Mouse (Mus musculus) R1 (cell line): ENCODE data around the gene Ttc7.

Experiments used
- DNase-seq: peaks from one replicate; pipeline ENCODE4 v3.0.0-alpha.2; 2018; ENCODE audit warnings: low read depth, low spot score

Ttc7 gene

DNA sequence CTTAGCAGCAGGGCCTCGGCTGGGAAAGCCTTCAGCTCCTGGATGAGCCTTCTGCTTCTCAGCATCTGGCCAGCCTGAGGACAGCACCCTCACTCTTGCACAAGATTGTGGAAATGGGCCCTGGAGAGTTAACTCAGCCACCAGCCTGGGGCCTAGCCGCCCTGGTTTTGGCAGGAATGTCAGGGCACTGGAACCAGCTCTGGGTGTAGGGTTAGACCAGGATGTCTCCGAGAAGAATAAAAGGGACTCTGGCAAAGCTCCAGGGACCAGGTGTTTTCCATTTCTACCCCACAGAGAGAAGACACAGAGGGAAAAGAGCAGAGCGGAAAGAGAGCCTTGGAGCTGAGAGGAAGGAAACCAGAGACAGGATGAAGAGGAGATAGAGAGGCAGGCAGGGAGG is 84.5 kb downstream of the Ttc7 start:
- no peak for DNase-seq

DNA sequence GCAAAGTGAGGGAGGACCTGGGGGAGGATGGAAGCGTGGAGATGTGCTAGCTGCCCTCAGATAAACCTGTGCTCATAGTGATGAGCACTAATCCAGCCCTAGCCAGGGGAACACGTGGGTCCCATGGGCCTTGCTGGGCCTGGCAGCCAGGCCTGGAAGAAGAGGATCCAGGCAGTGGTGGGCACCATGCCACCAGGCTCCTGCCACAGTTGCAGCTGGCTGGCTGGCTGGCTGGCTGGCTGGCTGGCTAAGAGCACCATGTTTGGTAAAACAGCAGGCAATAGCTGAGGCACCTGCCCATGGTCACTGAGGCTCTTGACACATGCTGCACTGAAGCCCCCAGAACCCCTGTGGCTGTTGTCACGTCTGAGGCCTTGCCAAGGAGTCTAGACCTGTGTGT is 85.0 kb downstream of the Ttc7 start:
- DNase-seq: no peak

DNA sequence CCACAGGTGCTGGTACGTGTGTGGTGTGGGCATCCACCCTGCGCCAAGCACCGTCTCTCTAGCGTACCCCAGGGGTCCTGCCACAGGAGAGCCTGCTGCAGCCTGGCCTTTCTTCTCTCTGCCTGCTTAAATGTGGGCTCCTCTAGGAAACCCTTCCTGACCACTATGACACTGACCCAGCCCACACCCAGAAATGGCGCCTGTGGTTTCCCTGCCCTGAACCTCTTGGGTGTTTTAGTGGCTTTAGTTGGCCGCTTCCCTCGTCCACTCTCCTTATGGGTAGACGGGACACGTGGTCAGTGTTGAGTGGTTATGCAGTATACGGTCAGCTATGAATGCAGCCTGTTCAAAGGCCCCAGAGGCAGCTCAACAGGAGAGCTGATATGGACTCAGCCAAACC is 85.8 kb downstream of the Ttc7 start:
- DNase-seq: no peak

DNA sequence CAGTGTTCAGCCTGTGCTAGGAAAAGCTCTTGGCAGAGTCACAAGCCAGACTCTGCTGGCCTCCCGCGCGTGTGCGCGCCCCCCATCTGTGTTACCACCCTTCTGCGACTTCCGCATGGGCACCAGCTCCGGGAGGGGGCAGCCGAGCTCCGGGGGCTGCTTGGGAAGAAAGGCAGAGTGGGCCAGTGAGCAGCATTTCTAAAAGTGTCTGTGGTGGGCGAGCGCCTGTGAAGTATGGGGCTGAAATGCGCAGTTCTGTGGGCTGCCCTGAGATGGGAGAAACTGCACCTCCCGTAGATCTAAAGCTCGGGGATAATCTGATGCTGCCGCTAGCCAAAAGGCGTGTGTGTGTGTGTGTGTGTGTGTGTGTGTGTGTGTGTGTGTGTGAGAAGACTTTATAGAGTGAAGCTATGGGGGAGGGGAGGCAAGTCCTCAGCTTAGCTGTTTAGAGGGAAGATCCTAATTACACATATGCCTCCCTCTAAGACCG is 86.6 kb downstream of the Ttc7 start:
- no peak for DNase-seq

DNA sequence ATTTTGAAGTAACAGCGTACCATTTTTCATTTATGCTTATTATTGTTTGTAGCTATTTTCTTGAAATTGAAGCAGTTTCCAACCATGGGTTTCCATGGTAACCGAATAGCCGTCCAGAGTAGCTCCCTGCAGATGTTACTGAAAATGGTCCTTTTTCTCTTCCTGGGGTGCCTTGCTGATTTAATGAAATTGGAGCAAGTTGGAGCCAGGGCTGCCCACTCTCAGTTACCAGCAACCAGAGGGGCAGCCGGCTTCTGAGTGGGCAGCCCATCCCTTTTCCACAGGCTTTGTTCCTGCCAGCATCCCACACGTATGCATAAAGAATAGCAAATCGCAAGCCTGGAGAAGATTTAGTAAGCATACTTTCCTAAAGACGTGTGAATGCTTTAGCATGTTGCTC is 89.5 kb downstream of the Ttc7 start:
- DNase-seq: no peak

DNA sequence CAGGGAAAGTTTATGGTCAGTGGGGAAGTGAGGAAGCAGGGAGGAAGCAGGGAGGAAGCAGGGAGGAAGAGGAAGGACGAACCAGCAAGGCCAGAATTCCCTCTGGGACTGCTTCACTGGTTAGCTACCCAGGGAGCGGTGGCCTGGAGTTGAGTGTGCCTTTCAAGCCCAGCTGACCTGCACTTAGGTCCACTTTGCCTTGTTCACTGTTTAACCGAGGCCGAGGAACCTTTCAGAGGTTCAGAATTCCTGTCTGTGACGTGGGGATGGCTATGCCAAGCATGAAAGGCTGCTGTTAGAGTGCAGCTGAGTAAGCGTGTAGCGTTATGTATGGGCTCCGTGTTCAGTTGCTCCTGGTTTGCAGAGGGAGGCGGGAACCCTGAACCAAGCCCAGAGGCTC is 90.6 kb downstream of the Ttc7 start:
- DNase-seq: no peak

DNA sequence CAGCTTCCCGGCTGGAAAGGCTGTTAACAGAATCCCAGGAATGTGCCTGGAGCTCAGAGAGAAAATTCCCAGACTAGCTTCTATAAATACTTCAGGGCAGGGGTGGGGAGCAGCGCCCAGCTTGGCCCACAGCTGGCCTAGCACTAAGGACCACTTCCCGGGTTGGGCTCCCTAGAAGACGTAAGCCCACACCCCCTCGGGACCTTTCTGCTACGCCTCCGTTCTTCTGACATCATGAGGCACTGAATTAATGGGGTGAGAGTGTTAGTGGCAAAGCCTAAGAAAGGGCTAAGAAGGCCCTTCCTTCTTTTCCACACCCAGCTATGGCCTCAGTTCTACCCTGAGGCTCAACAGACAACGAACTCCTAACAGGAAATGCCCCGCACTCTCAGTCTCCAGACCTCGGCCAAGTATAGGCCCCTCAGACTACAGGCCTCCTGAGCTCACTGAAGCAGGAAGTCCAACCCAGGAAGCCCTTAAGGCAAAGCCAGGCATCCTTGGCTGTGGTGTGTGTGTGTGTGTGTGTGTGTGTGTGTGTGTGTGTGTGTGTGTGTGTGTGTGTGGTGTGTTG is 93.3 kb downstream of the Ttc7 start:
- no peak for DNase-seq

DNA sequence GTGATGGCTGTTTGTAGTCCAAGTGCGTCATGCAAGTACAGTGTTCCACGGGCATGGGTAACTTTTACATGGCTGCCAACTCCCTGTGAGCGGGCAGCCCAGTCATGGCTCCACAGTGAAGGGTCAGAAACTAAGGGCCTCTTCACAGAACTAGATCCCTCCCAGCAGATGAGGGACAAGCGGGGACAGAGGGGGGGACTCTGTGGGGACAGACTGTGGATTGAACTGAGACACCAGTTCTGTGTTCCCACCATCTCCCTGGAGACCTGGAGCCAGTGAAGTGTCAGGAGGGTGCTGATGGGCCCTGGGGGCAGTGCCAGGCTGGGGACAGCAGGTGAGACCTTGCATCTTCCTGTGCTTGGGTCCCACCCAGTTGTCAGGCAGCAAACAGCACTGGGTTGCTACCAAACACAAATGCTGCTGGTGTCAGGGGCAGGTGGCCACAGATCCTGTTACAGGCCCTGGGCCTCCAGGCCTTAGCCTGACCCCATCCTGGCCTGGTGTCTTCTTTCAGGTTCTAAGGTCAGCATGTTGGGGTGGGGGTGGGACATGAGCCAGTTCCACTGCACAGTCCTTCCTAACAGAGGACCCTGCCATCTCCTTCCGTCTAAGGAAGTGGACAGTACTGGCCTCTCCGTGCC is 94.3 kb downstream of the Ttc7 start:
- DNase-seq: no peak

DNA sequence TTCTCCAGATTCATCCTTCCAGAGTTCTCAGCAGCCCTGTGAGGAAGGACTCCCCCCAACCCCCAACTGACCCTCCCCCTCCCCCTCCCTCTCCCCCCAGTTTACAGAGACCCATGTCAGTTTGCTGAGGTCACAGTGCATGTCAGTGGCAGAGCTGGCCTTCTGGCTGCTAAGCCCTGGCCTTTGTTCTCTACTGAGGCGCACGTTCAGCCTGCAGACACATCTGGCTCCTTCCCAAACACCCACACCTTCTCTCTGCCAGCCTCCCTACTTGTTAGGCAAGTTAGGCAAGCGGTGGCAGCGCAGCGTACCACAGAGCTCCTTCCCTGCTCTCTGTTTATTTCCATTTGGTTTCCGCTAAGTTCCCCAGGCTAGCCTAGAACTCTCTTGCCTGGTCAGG is 94.8 kb downstream of the Ttc7 start:
- no peak for DNase-seq

DNA sequence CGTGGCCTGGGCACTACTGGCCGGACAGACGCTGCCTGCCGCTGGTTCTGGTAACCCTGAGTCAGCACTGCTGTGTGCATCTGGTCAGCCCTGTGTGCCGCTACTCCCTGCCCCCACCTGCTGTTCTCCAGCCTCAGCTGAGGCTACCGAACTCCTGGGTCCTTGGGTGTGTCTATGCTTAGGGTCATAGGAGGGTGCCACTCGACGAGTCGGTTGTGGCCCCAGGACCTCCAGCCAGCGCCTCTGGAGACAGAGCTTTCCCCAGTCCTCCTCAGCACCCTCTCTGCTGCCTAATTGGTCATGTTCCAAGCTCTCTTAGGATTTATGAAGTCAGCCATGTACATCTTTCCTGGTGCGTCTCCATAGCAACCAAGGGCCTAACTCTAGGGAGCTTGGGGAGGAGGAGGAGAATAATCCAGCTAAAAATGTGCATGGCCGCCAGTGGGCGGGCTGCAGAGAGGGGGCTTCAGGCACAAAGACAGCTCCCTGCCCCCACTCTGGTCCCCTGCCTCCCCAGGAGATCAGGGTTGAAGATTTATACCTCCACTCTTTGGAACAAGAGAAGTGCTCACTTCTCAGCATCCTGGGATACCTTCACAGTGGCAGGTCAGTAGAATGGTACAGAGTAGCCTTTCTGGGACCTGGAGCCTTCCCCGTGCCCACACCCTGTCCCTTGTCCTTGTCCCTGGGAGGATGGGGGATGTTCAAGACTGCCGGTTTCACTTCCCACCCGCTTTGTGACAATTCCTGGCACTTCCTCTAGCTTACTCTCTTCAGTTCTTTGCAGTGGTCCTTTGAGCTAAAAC is 95.9 kb downstream of the Ttc7 start:
- DNase-seq: peak; percentile 83

DNA sequence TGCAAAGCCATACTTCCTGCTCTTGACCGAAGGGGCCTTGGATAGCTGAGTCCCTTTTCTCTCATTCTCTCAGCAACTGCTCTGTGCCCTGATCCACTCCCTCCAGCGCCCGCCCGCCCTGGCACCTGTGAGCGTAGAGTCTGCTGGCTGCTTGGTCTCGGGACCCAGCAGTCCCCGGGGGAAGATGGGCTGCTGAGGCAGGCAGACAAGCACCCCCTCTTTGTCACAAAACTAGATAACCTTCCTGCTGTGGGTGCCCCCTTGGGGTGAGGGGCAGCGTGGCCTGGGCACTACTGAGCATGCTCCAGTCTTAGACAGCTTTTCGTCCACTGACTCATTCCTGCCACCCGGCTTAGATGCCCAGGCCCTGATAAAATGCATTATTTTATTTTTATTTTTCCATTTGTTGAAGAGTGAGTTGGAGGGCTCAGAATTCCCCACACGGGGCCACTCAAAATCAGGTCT is 96.5 kb downstream of the Ttc7 start:
- DNase-seq: no peak

DNA sequence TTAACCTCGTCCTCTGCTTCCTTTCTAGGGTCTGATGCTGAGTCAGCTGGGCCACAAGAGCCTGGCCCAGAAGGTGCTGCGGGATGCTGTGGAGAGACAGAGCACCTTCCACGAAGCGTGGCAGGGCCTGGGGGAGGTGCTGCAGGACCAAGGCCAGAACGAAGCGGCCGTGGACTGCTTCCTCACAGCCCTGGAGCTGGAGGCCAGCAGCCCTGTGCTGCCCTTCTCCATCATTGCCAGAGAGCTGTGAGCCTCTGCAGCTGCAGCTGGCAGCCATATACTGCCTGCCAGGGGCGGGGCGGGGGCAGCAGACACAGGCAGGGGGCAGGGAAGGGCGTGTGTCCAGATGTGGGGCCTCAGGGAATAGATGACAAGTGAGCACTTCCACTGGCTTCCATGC is 97.1 kb downstream of the Ttc7 start:
- no peak for DNase-seq

DNA sequence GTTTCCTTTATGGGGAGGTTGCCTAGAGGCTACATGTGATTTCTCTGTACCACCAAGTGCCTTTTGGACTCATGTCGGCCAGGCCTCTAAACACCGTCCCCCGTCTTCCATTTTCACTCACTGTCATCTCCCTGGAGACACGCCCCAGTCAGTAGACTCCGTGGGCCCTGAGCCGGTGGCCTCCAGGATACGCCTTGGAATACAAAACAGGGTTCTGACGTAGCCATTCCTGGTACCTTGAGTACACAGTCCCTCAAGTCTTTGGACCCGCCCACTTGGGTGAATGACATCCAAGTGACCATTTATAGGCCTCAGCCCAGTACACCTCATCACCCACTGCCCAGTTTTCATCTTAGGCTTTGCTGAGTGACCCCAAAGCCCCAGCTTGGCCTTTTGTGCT is 98.0 kb downstream of the Ttc7 start:
- DNase-seq: no peak

DNA sequence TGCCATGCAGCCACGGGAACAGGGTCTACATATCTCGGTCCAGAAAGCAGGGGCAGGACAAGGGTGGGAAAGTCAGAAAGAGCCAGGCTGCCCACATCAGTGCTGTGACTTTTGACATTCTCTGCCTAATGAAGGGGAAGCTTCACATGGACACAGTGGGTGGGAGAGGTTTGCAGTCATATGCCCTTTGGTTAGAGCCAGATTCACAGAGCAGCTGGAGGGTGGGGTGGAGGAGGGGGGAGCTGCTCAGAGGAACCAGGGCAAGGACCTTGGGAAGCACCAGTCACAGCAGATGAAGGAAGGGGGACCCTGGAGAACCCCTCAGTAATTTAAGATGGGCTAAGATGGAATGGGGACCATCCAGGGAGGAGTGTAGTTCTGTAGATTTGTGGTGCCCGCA is 103.1 kb downstream of the Ttc7 start:
- no peak for DNase-seq

DNA sequence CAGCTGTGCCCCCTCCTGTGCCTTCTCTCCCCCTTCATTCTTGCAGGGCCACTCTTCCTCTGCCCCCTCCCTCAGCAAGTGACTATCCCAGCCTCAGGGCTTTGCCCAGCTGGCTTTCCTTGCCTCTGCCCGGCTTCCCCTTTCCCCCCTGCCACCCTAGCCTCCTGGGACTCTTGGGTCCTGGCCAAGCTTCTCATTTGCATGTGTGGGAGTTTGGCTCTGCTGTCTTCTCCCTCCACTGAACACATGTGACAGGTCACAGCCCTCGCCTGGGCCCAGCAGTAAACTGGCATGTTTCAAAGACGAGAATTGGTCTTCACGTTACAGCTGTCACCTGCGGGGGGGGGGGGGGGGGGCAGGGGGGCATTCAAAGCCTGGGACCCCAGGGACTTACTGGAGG is 104.4 kb downstream of the Ttc7 start:
- DNase-seq: no peak

DNA sequence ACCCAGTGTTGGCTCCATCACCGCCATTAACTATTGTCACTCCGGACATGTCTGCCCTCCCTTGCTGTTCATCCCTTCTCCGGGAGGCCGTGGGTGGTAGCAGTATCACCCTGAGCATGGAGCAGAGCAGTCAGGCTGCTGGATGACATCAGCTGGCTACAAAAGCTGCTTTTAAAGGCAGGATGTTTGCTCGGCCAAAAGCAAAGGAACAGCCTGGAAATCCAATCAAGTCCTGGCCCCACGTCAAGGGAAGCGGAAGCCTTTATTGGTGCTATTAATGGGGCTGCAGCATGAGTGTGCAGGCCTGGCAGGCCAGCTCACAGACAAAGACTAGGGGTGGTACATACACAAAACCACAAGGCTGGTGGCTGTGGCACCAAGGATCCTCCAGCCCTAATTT is 108.6 kb downstream of the Ttc7 start:
- DNase-seq: no peak

DNA sequence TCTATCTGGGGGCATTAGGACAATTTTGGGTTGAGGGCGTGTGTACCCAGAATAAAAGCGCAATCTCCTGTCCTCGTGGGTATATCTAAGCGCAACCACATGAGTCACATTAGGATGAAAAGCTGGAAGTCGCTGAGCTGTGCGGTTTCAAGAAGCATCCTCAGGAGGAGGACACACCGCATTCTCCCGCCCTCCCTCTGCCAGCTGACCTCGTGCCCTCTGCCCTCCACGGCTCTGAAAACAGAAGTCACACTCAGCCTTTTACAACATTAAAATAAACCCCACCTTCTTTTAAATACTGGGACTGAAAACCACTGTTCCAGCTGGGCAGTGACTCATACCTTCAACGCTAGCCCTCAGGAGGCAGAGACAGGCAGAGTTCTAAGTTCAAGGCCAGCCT is 114.4 kb downstream of the Ttc7 start:
- DNase-seq: no peak

DNA sequence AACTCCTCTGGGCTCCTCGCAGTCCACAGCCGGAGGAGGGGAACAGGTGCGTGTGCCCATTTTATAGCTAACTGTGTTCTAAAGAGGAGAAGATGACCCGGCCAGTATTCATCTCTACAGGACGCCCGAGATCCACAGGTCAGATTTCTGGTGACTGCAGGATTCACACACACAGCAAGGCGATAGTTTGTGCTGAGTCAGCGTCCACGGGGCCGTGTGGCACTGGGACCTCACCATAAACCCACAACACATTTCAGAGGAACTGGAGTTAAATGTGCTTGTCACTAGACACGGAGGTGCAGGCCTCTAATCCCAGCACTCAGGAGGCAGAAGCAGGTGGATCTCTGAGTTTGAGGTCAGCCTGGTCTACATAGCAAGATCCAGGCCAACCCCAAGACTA is 119.8 kb downstream of the Ttc7 start:
- DNase-seq: no peak

DNA sequence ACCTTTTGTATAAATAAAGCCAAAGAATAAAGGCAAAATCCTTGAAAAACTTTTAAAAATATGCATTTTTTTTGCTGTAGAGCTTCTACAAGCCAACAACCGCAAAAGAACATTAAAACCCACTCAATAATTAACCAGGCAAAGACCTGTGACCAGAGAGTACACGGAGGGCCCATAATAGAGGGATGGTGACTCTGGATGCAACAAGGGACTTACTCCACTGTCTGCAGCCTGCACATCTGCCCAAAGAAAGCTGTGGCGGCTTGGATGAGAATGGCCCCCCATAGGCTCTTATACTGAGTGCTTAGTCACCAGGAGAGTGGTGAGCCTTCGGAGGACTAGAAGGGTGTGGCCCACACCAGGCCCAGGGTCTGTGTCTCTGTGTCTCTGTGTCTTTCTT is 120.8 kb downstream of the Ttc7 start:
- DNase-seq: no peak

DNA sequence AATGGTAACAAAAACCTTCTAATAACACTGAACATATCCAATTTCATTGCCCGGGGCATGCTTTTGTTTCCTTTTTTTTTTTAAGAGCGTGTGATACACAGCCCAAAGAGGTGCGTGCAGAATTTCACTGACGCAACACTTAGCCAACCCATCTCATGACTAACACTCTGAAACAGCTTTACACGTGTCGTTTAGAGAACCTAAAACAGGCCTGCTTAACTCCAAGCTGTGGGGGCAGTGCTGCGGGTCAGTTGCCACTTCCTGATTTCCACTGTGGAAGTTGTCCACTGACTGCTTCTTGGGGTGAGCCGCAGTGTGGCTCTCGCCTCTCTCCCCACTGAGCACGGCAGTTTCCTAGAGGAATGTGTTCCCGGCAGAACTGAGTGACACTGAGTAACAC is 122.9 kb downstream of the Ttc7 start:
- no peak for DNase-seq

DNA sequence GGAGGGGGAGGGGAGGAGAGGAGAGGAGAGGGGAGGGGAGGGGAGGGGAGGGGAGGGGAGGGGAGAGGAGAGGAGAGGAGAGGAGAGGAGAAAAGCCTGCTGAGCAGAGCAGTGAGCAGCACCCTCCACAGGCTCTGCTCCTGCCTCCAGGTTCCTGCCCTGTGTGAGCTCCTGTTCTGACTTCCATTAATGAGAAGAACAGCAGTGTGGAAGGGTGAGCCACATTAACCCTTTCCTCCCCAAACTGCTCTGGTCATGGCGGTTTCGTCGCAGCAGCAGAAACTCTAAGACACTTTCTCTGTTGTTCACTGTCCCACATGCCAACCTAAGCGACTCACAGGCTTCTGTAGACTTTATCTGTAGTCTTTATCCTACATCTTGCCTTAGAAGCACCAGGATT is 124.0 kb downstream of the Ttc7 start:
- DNase-seq: peak; percentile 54

DNA sequence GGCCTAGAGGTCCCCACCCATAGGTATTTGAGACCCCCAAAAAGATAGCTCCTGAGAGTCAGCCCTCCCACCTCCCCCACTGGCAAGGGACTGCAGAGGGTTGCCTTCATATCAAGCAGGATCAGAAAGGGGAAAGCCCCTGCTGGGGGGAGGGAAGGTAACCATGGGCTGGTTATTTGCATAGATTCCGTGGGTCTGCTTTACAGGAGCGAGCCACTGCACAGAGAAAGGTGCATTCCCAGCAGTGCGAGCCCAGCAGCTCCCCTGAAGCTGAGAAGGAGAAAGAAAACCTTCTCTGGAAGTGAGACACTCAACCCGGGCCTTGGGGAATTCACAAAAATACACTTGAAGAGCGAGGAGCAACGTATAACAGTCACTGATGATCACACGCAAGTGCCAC is 135.4 kb downstream of the Ttc7 start:
- no peak for DNase-seq

DNA sequence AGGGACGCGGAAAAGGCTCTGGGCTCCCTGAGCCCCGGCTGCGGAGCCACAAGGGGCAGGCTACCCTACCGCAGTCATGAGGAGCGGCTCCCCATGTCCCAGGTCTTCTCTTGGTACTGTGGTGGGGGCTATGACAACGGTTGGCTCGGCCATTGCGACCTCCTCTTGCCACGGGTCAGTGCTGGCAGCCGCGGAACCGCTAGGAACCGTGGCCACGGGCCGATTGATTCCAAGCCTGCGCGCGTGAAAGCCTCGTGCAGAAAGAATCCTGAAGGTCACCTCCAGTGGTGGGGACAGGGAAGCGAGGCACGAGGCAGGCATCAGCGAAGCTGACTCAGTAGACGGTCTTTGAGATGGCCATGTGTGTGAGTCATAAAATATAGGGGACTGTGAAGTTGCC is 144.8 kb downstream of the Ttc7 start, which contains the start of gene Stpg4:
TSS of gene Stpg4 (minus strand) at position 231 of the 400 bp plus-strand sequence.
- DNase-seq: peak; percentile 46
